Mouse (Mus musculus) midbrain, embryonic 15.5 days (tissue): ENCODE measurements around the gene Ski. TPM values are rescaled to one million over a fixed set of nuclear protein-coding genes. Genes with fewer than 3 reads are reported as not detected.
A peak's percentile ranks its signal among the peaks of the same experiment; 100 is the strongest.

ENCODE experiments used
- ATAC-seq: fragments of 200-750 bp; cut with Nextera tagmentation; replicated peaks from 2 replicates; pipeline ENCODE4 v1.8.0; 2017; ENCODE audit warnings: moderate TSS enrichment
- H3K27ac ChIP-seq: fragments of 300-500 bp; sonication (generic); 2 replicates; pipeline ENCODE4 v1.5.1; 2015; ENCODE audit warnings: mild to moderate bottlenecking, inconsistent platforms
- H3K27me3 ChIP-seq: fragments of 300-500 bp; sonication (generic); replicated peaks from 2 replicates; pipeline ENCODE4 v1.6.1; 2015; ENCODE audit warnings: inconsistent platforms
- H3K36me3 ChIP-seq: fragments of 300-500 bp; sonication (generic); replicated peaks from 2 replicates; pipeline ENCODE4 v1.6.1; 2015; ENCODE audit warnings: inconsistent platforms
- H3K4me1 ChIP-seq: fragments of 300-500 bp; sonication (generic); 2 replicates; pipeline ENCODE4 v1.6.1; 2015; ENCODE audit warnings: inconsistent platforms
- H3K4me2 ChIP-seq: fragments of 300-500 bp; sonication (generic); 2 replicates; pipeline ENCODE4 v1.6.1; 2015; ENCODE audit warnings: inconsistent platforms, mild to moderate bottlenecking, moderate library complexity
- H3K4me3 ChIP-seq: fragments of 300-500 bp; sonication (generic); 2 replicates; pipeline ENCODE4 v1.5.1; 2015; ENCODE audit warnings: mild to moderate bottlenecking, inconsistent platforms
- H3K9ac ChIP-seq: fragments of 300-500 bp; sonication (generic); 2 replicates; pipeline ENCODE4 v1.6.1; 2015; ENCODE audit warnings: mild to moderate bottlenecking, inconsistent platforms
- H3K9me3 ChIP-seq: fragments of 300-500 bp; sonication (generic); 2 replicates; pipeline ENCODE4 v1.6.1; 2016; ENCODE audit warnings: inconsistent platforms
- WGBS: fragments of 180-500 bp; shearing (Covaris S2); methylation state at CpG from one replicate; pipeline ENCODE4 v1.1.7; 2015; ENCODE audit warnings: mixed read lengths; 5-methylcytosine and 5-hydroxymethylcytosine counted together
- polyA plus RNA-seq: library from polyadenylated mRNA; unstranded; fragments of >200 nt; fragmentation: Nextera tagmentation; extraction: Ambion mirVana; gene quantifications from 2 replicates; pipeline ENCODE4 v1.2.1, GENCODE M21; 2015

Ski gene
- polyA plus RNA-seq, 1 experiment from 2014 or later = 10.8 TPM

DNA sequence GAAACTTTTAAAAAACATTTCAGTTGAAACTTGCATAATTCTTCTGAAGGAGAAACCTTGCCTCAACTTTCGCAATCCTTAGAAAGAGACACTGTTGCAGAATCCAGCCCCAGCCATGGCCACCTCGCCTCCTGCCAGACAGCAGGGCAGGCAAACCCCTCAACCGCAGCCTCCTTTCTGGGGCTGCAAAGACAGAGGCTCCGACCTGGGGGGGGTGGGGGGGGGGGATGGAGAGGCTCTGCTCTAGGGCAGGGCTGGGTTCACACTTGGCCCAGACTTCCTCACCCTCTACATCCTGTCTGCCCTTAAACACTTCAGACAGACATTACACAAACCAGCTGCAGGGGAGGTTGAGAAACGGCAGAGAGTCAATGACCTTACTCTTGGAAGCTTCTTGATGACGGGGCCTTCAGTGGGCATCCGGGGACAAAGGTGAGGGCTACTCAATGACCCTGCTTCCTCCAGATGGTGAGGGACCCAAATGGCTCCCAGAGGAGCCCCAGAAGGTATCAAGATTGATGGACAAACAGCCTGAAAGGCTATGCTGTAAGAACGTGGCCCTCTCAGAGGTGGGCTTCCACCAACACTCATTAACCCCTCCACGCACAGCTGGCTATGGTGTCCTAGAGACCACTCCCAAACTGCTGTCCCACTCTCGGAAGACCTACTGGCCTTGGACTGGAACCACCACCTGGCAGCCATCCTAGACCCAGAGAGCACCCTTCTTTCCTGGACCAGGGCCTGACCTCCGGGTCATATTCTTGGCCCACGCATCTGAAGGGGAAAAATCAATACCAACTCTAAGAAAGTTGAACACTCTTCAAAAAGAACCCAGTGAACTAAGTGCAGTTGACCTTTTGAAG lies 4.9 kb downstream of the Ski start:
- H3K27me3 ChIP-seq = no peaks in the 10 kb centered on the region
- ATAC-seq = no peak
- no peaks in the 10 kb centered on the region for H3K36me3 ChIP-seq
- no peak overlapping the region for H3K4me3 ChIP-seq
- H3K9ac ChIP-seq = no peak overlapping the region
- 73% methylated on average over 12 of the region's 12 CpGs for WGBS
- peak overlapping the region; percentile 95; the same call in 1 of the 2 replicates for H3K4me2 ChIP-seq
- peaks cover 88% of the 10 kb centered on the region for H3K4me1 ChIP-seq
- no peak overlapping the region for H3K27ac ChIP-seq
- H3K9me3 ChIP-seq = no peaks in the 10 kb centered on the region

DNA sequence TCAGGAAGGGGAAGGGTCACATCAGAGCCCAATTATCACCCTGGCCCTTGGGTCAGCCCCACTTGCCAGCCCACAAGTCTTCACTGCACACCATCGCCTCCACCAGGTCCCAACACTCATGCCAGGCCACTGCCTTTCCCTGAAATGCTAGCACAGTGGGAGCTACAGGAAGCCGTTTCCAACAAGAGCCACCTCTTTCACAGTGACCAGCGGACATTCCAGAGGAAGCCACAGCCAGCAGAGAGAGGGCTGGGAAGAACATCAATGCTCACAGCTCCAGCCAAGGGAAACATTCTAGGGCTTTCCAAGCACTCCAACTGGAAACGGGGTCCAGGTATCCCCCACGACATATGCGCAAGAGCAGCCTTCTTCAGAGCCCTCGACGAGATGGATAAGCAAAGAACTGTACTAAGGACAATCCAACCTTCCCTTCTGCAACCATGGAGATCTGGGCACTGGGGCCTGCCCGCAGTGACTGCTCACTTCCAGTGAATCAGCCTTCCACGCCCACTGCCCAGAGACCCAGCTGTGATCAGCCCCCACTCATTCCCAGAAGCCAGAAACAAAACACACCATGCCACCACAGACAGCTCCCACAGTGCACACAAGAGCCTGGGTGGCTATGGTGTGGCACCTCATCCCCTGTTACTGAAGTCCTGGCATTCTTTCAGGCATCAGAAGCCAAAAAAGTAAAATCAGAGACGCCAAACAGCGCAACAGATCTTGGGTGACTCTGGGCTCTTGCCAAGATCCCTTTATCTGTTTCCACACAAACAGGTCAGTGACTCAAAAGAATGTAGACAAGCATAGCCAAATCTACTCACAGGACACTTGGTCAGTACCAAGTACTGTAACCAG lies 6.4 kb downstream of the Ski start:
- no peak for ATAC-seq
- WGBS = 59% methylated on average over 12 of the region's 12 CpGs

DNA sequence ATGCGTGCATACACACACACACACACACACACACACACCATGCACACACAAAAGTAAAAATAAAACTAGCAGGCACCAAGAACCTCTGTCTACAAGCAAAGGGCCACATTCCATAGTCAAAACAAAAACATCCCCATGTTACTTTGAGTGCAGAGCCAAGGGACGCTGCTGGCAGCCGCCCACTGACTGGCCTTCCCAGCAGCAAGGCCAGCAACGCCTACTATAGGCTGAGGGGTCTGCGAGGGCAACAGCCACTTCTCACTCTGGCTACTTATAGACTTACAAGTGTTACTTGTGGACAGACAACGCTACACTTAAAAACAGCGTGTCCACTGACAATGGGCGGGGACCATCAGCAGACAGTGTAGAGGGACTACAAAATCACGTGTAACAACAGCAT lies 7.2 kb downstream of the Ski start:
- H3K27ac ChIP-seq = peak overlapping the region; percentile 17; the same call in 1 of the 2 replicates
- H3K27me3 ChIP-seq = no peaks in the 10 kb centered on the region
- peak overlapping the region; percentile 13; the same call in 1 of the 2 replicates for H3K4me2 ChIP-seq
- 61% methylated on average over 9 of the region's 9 CpGs for WGBS
- no peaks in the 10 kb centered on the region for H3K9me3 ChIP-seq
- H3K36me3 ChIP-seq = no peaks in the 10 kb centered on the region
- peaks cover 76% of the 10 kb centered on the region for H3K4me1 ChIP-seq
- ATAC-seq = no peak
- no peak overlapping the region for H3K9ac ChIP-seq
- no peak overlapping the region for H3K4me3 ChIP-seq

More for the DNA sequence above, 6.4 kb downstream of the Ski start:
- Histone ChIP-seq H3K27me3 (no peaks in the 10 kb centered on the region), H3K4me1 (peaks cover 84% of the 10 kb centered on the region), H3K4me2 (peak overlapping the region; percentile 14; the same call in 1 of the 2 replicates), H3K9ac (no peak overlapping the region), H3K4me3 (no peak overlapping the region), H3K27ac (peak overlapping the region; percentile 46), H3K36me3 (no peaks in the 10 kb centered on the region), H3K9me3 (no peaks in the 10 kb centered on the region)

DNA sequence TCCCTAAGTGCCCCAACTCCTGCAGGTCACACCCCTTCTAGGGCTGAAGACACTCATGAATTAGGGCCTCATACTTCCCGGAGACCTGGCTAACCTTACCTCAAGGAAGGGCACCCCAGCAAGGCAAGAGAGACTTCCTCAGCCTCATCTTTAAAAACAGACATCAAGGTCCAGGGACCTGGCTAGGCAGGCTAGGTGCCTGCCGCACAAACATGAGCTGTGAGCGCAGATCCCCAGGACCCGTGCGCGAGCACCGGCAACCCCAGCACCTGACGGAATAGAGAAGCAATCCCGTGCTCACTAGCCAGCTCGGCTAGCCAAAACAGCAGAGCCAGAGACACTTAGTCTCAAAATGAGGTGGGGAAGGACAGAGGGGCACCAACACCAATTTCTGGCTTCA lies 7.6 kb downstream of the Ski start:
- Histone ChIP-seq H3K9me3 (no peaks in the 10 kb centered on the region), H3K27me3 (no peaks in the 10 kb centered on the region), H3K4me3 (no peak overlapping the region), H3K4me1 (peaks cover 72% of the 10 kb centered on the region), H3K4me2 (peak overlapping the region; percentile 13; the same call in 1 of the 2 replicates), H3K9ac (no peak overlapping the region), H3K27ac (no peak overlapping the region), H3K36me3 (no peaks in the 10 kb centered on the region)
- 74% methylated on average over 10 of the region's 10 CpGs for WGBS
- ATAC-seq = no peak

DNA sequence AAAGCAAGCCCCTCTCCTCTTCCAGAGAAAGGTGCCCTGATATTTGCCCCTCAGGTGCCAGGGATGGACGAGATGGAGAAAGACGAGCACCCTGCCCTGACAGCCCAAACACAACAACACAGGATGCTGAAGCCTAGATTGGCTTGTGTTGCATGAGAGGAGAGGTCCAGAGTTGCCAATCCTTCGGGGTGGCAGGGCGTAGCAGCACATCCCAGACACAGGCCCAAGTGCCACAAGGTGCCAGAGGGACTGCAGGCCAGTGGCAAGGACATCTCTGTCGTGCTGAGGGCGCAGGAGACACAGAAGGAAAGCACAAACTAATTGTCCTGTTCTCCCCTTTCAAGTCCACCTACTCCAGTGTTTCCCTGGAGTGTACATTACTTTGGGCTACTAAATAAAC lies 8.2 kb downstream of the Ski start:
- Histone ChIP-seq H3K36me3 (no peaks in the 10 kb centered on the region), H3K27me3 (no peaks in the 10 kb centered on the region), H3K9me3 (no peaks in the 10 kb centered on the region), H3K4me2 (no peak overlapping the region), H3K4me3 (no peak overlapping the region), H3K27ac (no peak overlapping the region), H3K9ac (no peak overlapping the region), H3K4me1 (peaks cover 72% of the 10 kb centered on the region)
- ATAC-seq = no peak
- 73% methylated on average over 6 of the region's 6 CpGs for WGBS

DNA sequence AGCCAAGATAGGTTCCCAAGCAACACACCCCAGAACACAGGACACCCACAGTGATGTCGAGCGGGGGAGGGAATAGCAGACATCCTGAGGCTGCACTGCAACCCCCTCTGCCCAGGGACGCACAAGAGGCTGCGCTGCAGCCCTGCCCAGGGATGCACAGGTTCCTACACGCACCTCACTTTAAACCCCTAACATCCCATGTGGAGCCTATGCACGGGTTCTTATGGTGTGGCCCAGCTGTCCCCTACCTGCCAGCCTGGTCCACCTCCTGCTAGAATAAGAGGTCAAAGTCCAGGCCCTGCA lies 8.7 kb downstream of the Ski start:
- no peaks in the 10 kb centered on the region for H3K27me3 ChIP-seq
- 67% methylated on average over 6 of the region's 6 CpGs for WGBS
- ATAC-seq = no peak
- peaks cover 69% of the 10 kb centered on the region for H3K4me1 ChIP-seq
- no peaks in the 10 kb centered on the region for H3K36me3 ChIP-seq
- H3K9me3 ChIP-seq = no peaks in the 10 kb centered on the region
- H3K4me2 ChIP-seq = no peak overlapping the region
- no peak overlapping the region for H3K4me3 ChIP-seq
- H3K9ac ChIP-seq = no peak overlapping the region
- 0 out of 2 replicates have a peak overlapping the region, but pooled peaks have one; percentile 11 for H3K27ac ChIP-seq

DNA sequence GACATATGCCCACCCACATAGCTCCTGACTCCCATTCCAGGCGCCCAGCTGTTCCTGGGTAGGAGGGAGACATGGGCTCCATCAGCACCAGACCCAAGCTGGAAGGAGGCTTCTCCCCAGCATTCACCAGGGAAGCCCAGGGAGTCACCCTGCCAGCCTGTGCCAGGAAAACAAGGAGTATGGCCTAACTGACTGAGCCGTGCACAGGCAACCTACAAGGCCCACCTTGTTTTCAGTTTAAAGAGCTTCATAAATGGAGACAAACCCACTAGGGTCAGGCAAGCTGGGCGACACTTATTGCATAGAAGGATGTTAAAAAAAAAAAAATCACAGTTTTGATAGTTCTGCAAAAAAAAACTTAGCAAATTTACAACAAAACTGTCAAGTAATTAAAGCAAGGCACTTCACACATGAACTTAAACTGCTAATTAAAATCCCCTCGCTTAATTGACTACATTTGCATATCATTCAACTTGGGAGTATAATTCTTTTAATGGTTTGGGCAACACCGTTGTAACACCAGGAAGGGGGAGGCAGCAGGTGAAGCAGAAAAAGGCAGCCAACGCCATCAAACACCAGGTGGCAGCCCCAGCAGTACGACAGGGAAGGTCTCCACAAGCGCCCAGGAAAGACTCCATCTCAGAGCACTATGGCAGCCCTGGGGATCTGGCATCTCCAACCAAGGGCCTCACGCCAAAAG lies 9.2 kb downstream of the Ski start:
- 59% methylated on average over 9 of the region's 9 CpGs for WGBS
- H3K27me3 ChIP-seq = no peaks in the 10 kb centered on the region
- H3K4me3 ChIP-seq = no peak overlapping the region
- H3K9ac ChIP-seq = no peak overlapping the region
- 0 out of 2 replicates have a peak overlapping the region, but pooled peaks have one; percentile 11 for H3K27ac ChIP-seq
- H3K36me3 ChIP-seq = no peaks in the 10 kb centered on the region
- ATAC-seq = no peak
- H3K4me1 ChIP-seq = peaks cover 69% of the 10 kb centered on the region
- H3K9me3 ChIP-seq = no peaks in the 10 kb centered on the region
- no peak overlapping the region for H3K4me2 ChIP-seq

DNA sequence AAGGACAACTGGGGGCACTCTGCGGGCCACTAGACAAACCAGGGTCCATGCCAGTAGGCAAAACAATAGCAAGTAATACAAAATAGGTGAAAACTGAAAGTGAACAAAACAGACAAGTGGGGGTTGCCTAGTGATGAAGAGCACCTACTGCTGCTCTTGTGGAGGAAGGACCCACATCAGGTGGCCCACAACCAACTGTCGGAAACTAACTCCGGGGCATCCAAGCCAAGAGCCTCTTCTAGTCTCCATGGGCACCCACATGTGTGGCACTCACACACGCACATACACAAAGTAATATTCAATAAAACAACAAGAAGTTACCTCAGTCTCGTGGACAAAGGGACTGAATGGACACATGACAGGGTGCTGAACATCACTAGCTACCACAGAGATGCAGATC lies 12.9 kb downstream of the Ski start:
- Histone ChIP-seq H3K4me1 (peaks cover 51% of the 10 kb centered on the region), H3K27ac (no peak overlapping the region), H3K9me3 (no peaks in the 10 kb centered on the region), H3K27me3 (no peaks in the 10 kb centered on the region), H3K4me3 (no peak overlapping the region), H3K36me3 (no peaks in the 10 kb centered on the region), H3K4me2 (no peak overlapping the region), H3K9ac (no peak overlapping the region)
- WGBS = 91% methylated on average over 5 of the region's 5 CpGs
- no peak for ATAC-seq

DNA sequence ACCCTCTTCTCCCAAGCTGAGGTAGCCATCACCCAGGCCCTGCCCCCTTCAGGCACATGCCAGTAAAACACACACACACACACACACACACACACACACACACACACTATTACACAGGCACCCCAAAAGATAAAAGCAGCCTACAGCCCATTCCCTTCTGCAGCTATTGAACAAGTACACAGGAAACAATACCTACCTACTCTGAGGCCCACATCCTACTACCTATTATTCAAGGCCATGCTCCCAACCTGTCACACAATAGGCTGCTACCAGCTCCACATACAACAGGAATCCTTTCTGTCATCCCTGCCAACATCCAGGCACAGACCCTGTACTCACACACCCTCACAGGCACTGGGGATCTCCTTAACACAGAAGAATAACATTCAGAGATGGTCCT lies 13.3 kb downstream of the Ski start:
- H3K9me3 ChIP-seq = no peaks in the 10 kb centered on the region
- no peaks in the 10 kb centered on the region for H3K36me3 ChIP-seq
- H3K4me2 ChIP-seq = no peak overlapping the region
- no peak overlapping the region for H3K27ac ChIP-seq
- H3K9ac ChIP-seq = no peak overlapping the region
- H3K4me3 ChIP-seq = no peak overlapping the region
- ATAC-seq = no peak
- H3K27me3 ChIP-seq = no peaks in the 10 kb centered on the region
- H3K4me1 ChIP-seq = peaks cover 47% of the 10 kb centered on the region

DNA sequence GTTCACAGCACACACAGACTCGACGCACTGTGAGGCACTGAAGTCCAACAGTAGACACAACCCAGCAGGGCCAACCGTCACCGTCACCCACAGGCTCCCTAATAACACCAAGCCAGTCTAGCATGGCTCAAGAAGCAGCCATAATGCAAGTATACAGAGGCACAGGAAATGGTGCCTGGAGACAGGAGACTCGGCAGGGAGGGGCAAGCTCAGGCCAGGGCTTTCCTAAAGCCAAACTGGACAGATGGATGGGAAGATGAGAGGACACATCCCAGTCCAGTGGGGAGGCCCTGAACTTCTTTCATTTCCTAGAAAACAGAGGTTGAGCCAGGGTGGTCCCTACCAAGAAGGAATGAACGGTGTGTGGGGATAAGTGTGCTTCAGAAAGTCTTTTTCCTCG lies 13.8 kb downstream of the Ski start:
- Histone ChIP-seq H3K9me3 (no peaks in the 10 kb centered on the region), H3K27ac (no peak overlapping the region)
- 71% methylated on average over 7 of the region's 7 CpGs for WGBS

DNA sequence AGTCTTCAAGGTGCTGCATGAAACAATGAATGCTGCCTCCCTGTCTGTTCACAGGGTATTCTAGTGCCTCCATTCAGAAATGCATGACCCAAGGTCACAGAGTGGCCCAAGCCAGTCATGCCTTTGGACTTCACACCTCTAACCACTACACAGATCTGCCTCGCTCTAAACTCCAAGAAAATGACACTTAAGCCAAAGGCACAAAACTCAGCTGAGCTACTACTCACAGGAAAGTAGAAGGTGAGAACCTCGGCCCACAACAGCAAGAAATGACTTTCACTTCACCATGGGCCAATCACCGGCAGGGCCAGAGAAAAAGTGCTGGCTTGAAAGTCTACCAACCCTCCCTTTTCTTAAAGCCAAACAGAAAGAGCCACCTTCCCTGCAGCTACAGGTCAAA lies 14.6 kb downstream of the Ski start:
- Histone ChIP-seq H3K9me3 (no peaks in the 10 kb centered on the region), H3K4me2 (no peak overlapping the region), H3K27me3 (no peaks in the 10 kb centered on the region), H3K4me1 (peaks cover 36% of the 10 kb centered on the region), H3K27ac (no peak overlapping the region), H3K4me3 (no peak overlapping the region), H3K9ac (no peak overlapping the region), H3K36me3 (no peaks in the 10 kb centered on the region)
- ATAC-seq = no peak
- 76% methylated on average over 3 of the region's 3 CpGs for WGBS

More for the DNA sequence above, 13.8 kb downstream of the Ski start:
- ATAC-seq = no peak
- no peak overlapping the region for H3K4me3 ChIP-seq
- no peaks in the 10 kb centered on the region for H3K36me3 ChIP-seq
- H3K4me1 ChIP-seq = peaks cover 42% of the 10 kb centered on the region
- H3K4me2 ChIP-seq = no peak overlapping the region
- H3K27me3 ChIP-seq = no peaks in the 10 kb centered on the region
- no peak overlapping the region for H3K9ac ChIP-seq

DNA sequence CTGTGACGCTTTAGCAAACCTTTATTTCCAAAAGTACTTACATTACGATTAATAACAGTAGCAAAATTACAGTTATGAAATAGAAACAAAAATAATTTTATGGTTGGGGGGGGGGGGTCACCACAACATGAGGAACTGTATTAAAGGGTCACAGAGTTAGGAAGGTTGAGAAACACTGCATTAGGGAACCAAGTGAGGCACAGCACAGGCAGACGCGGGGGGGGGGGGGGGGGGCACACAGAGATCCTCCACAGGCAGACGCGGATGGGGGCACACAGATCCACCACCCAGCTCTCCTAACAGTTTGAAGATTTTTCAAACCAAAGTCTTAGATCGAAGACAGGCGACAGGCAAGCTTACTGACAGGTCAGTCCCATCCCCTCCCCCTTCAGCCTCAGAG lies 15.9 kb downstream of the Ski start:
- 80% methylated on average over 7 of the region's 8 CpGs for WGBS
- Histone ChIP-seq H3K9me3 (no peaks in the 10 kb centered on the region), H3K4me3 (no peak overlapping the region), H3K36me3 (no peaks in the 10 kb centered on the region), H3K27ac (no peak overlapping the region), H3K27me3 (no peaks in the 10 kb centered on the region), H3K4me1 (peaks cover 36% of the 10 kb centered on the region), H3K4me2 (no peak overlapping the region), H3K9ac (no peak overlapping the region)
- no peak for ATAC-seq
